9 mouse cellular contexts compared by ENCODE assay signal in genomic region chr9:42094752-42095151, GRCm38 (mm10). TPM values are rescaled to one million over a fixed set of nuclear protein-coding genes. Genes with fewer than 3 reads are reported as not detected.
A peak's percentile ranks its signal among the peaks of the same experiment; 100 is the strongest.
DNase-seq lines count a peak whose midpoint lies in the region; ATAC-seq and TF ChIP-seq lines count a peak whose summit lies in the region.
"Had no signal": no experiment of that assay in that cellular context is flagged by ENCODE, and none has a peak within 500 bp of the region (broad histone marks: within the 10 kb centered on the region; RNA-seq: fewer than 3 reads in every experiment).

No protein-coding gene starts in this region.

- CTCF ChIA-PET in Patski (lab: Charles Lee): interaction anchor here (2.3 kb wide), 1 partner anchor 12 kb away, joined by 9 read pairs; no protein-coding TSS in a partner anchor

- no peaks in the 10 kb centered on the region for H3K4me1 ChIP-seq in hindbrain, embryonic 16.5 days (ENCODE audit: control insufficient read depth, insufficient read depth, low read depth, low read length)
- H3K4me1 ChIP-seq in hindbrain, embryonic 11.5 days (replicated peaks; ENCODE audit: control insufficient read depth, insufficient read depth, low read length): no peaks in the 10 kb centered on the region
- H3K4me1 ChIP-seq in lung, postnatal 0 days (ENCODE audit: insufficient read depth, low read depth, low read length): no peaks in the 10 kb centered on the region
- H3K4me1 ChIP-seq: midbrain, embryonic 12.5 days had no signal

- H3K27ac ChIP-seq in hindbrain, embryonic 16.5 days (ENCODE audit: low read depth, low read length): no peak overlapping the region
- H3K27ac ChIP-seq in hindbrain, embryonic 11.5 days (ENCODE audit: low read depth, low read length): no peak overlapping the region
- no peak overlapping the region for H3K27ac ChIP-seq in lung, postnatal 0 days (ENCODE audit: low read length)
- H3K27ac ChIP-seq: midbrain, embryonic 12.5 days had no signal

- ATAC-seq in hindbrain, embryonic 16.5 days: peak; percentile 57
- ATAC-seq in hindbrain, embryonic 11.5 days (ENCODE audit: low FRiP score): no peak
- ATAC-seq in Patski: peak; percentile 79
- peak; percentile 71 for ATAC-seq in lung, postnatal 0 days

- H3K4me3 ChIP-seq in hindbrain, embryonic 16.5 days (ENCODE audit: low read length): no peak overlapping the region
- no peak overlapping the region for H3K4me3 ChIP-seq in hindbrain, embryonic 11.5 days (ENCODE audit: low read depth, low read length)
- H3K4me3 ChIP-seq in lung, postnatal 0 days (ENCODE audit: low read depth, low read length): no peak overlapping the region
- H3K4me3 ChIP-seq: midbrain, embryonic 12.5 days had no signal

- H3K36me3 ChIP-seq in hindbrain, embryonic 16.5 days (ENCODE audit: control insufficient read depth, insufficient read depth, low read length): no peaks in the 10 kb centered on the region
- H3K36me3 ChIP-seq in hindbrain, embryonic 11.5 days (ENCODE audit: control insufficient read depth, insufficient read depth, low read length): no peaks in the 10 kb centered on the region
- no peaks in the 10 kb centered on the region for H3K36me3 ChIP-seq in lung, postnatal 0 days (ENCODE audit: insufficient read depth, low read length)
- H3K36me3 ChIP-seq: midbrain, embryonic 12.5 days had no signal

- POLR2A ChIA-PET in Patski (lab: Charles Lee): interaction anchor here (1.5 kb wide), 1 partner anchor 17 kb away, joined by 4 read pairs; no protein-coding TSS in a partner anchor

- H3K9me3 ChIP-seq in hindbrain, embryonic 16.5 days (ENCODE audit: control insufficient read depth, low read length): no peaks in the 10 kb centered on the region
- H3K9me3 ChIP-seq in hindbrain, embryonic 11.5 days (ENCODE audit: control insufficient read depth, low read length): no peaks in the 10 kb centered on the region
- H3K9me3 ChIP-seq in lung, postnatal 0 days (ENCODE audit: low read length): no peaks in the 10 kb centered on the region
- H3K9me3 ChIP-seq: midbrain, embryonic 12.5 days had no signal

- no peaks in the 10 kb centered on the region for H3K27me3 ChIP-seq in hindbrain, embryonic 16.5 days (replicated peaks; ENCODE audit: control insufficient read depth, insufficient read depth, low read length)
- H3K27me3 ChIP-seq in hindbrain, embryonic 11.5 days (ENCODE audit: control insufficient read depth, insufficient read depth, low read length): no peaks in the 10 kb centered on the region
- H3K27me3 ChIP-seq in Patski: no peaks in the 10 kb centered on the region
- no peaks in the 10 kb centered on the region for H3K27me3 ChIP-seq in lung, postnatal 0 days (replicated peaks; ENCODE audit: insufficient read depth, low read length)
- H3K27me3 ChIP-seq: midbrain, embryonic 12.5 days had no signal

- DNase-seq in hindbrain, embryonic 11.5 days (ENCODE audit: low spot score): no peak
- peak; percentile 81 for DNase-seq in Patski (ENCODE audit: low read depth, low spot score)
- peak; percentile 58 to 61 for DNase-seq in cerebellum, postnatal 36 days
- DNase-seq in lung, postnatal 0 days (ENCODE audit: low spot score): peak; percentile 68
- no peak for DNase-seq in frontal cortex, postnatal 25 days (ENCODE audit: low spot score in 2 of 2)
- no peak for DNase-seq in thymus, adult 18-20 months
- DNase-seq in urinary bladder, postnatal 10 days (ENCODE audit: low spot score): no peak

- no peak for TF ChIP-seq CTCF in Patski (IDR thresholded peaks at IDR 0.05)
- no peak for TF ChIP-seq CTCF in lung, postnatal 0 days (IDR thresholded peaks at IDR 0.05)

- in situ Hi-C loops in Patski (cut with MboI; ENCODE audit: low pct_unique_long_range_greater_than_20kb): no loop called here

- no peak overlapping the region for H3K9ac ChIP-seq in hindbrain, embryonic 16.5 days (ENCODE audit: low read depth, low read length)
- H3K9ac ChIP-seq in hindbrain, embryonic 11.5 days (ENCODE audit: low read depth, low read length): no peak overlapping the region
- H3K9ac ChIP-seq in lung, postnatal 0 days (replicated peaks; ENCODE audit: low read depth): no peak overlapping the region
- H3K9ac ChIP-seq: midbrain, embryonic 12.5 days had no signal

- no peak overlapping the region for H3K4me2 ChIP-seq in hindbrain, embryonic 16.5 days (ENCODE audit: low read length)
- no peak overlapping the region for H3K4me2 ChIP-seq in hindbrain, embryonic 11.5 days (replicated peaks; ENCODE audit: low read depth, low read length)
- H3K4me2 ChIP-seq in lung, postnatal 0 days (replicated peaks; ENCODE audit: low read depth, low read length): no peak overlapping the region
- H3K4me2 ChIP-seq: midbrain, embryonic 12.5 days had no signal

- 32% methylated on average over 11 of the region's 11 CpGs for WGBS in hindbrain, embryonic 16.5 days
- 81% methylated on average over 11 of the region's 11 CpGs for WGBS in hindbrain, embryonic 11.5 days
- WGBS in lung, postnatal 0 days: 33% methylated on average over 11 of the region's 11 CpGs

- TF ChIP-seq EP300 in lung, postnatal 0 days (IDR thresholded peaks at IDR 0.05): peak; percentile 52

RNA-seq across cellular contexts. Expression of gene Sorl1, which starts 29.3 kb away (rescaled TPM):
- polyA plus RNA-seq in hindbrain, embryonic 16.5 days (2015; fragmentation: Nextera tagmentation; extraction: Ambion mirVana): 11.0 and 11.4 TPM in 2 replicates
- 7.4 and 7.6 TPM in 2 replicates for polyA plus RNA-seq in hindbrain, embryonic 11.5 days (2014; fragmentation: Nextera tagmentation; extraction: Ambion mirVana)
- 56.0 TPM for polyA plus RNA-seq in Patski (2021)
- 16.4 and 18.4 TPM in 2 replicates for polyA plus RNA-seq in lung, postnatal 0 days (2015; fragmentation: Nextera tagmentation; extraction: Ambion mirVana)

Comparison
In these comparisons a context has a peak if more than half of its experiments do, and no peak if none do; other contexts are left out.
1. DNase-seq: peak in Patski (single experiment), cerebellum, postnatal 36 days (2 of 2) and lung, postnatal 0 days (single experiment); none in hindbrain, embryonic 11.5 days (single experiment), frontal cortex, postnatal 25 days (0 of 2), thymus, adult 18-20 months (0 of 2) and urinary bladder, postnatal 10 days (single experiment).